Mouse (Mus musculus) kidney, embryonic 16.5 days (tissue): Measurements from ENCODE around the gene Usp32. TPM values are rescaled to one million over a fixed set of nuclear protein-coding genes. Genes with fewer than 3 reads are reported as not detected.

Source experiments
- ATAC-seq: fragments of 200-750 bp; cut with Nextera tagmentation; 2 replicates; pipeline ENCODE4 v1.8.0; 2017; ENCODE audit warnings: moderate TSS enrichment; ENCODE audit not compliant: low FRiP score, low TSS enrichment
- H3K27ac ChIP-seq: fragments of 300-500 bp; sonication (generic); 2 replicates; pipeline ENCODE4 v1.5.1; 2014; ENCODE audit warnings: low read length
- H3K27me3 ChIP-seq: fragments of 300-500 bp; sonication (generic); 2 replicates; pipeline ENCODE4 v1.6.1; 2014; ENCODE audit warnings: low read length, control low read depth, mixed read lengths; ENCODE audit not compliant: insufficient read depth
- H3K36me3 ChIP-seq: fragments of 300-500 bp; sonication (generic); 2 replicates; pipeline ENCODE4 v1.6.1; 2014; ENCODE audit warnings: low read length, control low read depth, mixed read lengths; ENCODE audit not compliant: insufficient read depth
- H3K4me1 ChIP-seq: fragments of 300-500 bp; sonication (generic); 2 replicates; pipeline ENCODE4 v1.6.1; 2014; ENCODE audit warnings: low read length, control low read depth, mixed read lengths; ENCODE audit not compliant: insufficient read depth
- H3K4me2 ChIP-seq: fragments of 300-500 bp; sonication (generic); replicated peaks from 2 replicates; pipeline ENCODE4 v1.6.1; 2014; ENCODE audit warnings: low read depth, low read length
- H3K4me3 ChIP-seq: fragments of 300-500 bp; sonication (generic); 2 replicates; pipeline ENCODE4 v1.5.1; 2014; ENCODE audit warnings: mild to moderate bottlenecking, low read length
- H3K9ac ChIP-seq: fragments of 300-500 bp; sonication (generic); replicated peaks from 2 replicates; pipeline ENCODE4 v1.6.1; 2014; ENCODE audit warnings: low read length
- H3K9me3 ChIP-seq: fragments of 300-500 bp; sonication (generic); 2 replicates; pipeline ENCODE4 v1.6.1; 2016; ENCODE audit warnings: low read length, control low read depth
- WGBS: fragments of 180-500 bp; shearing (Covaris S2); extraction: QIAGEN DNeasy Blood & Tissue Kit; methylation state at CpG from one replicate; pipeline ENCODE4 v1.1.7; 2014; 5-methylcytosine and 5-hydroxymethylcytosine counted together
- polyA plus RNA-seq: library from polyadenylated mRNA; unstranded; fragments of >200 nt; fragmentation: Nextera tagmentation; extraction: Ambion mirVana; gene quantifications from 2 replicates; pipeline ENCODE4 v1.2.1, GENCODE M21; 2015

The Usp32 gene
- polyA plus RNA-seq, 1 experiment from 2014 or later = 3.6 TPM

- Histone ChIP-seq H3K27me3 (no peaks in the 10 kb centered on the region), H3K9ac (no peak overlapping the region), H3K9me3 (no peaks in the 10 kb centered on the region), H3K4me2 (no peak overlapping the region), H3K27ac (no peak overlapping the region), H3K36me3 (peaks cover 25% of the 10 kb centered on the region), H3K4me1 (no peaks in the 10 kb centered on the region), H3K4me3 (no peak overlapping the region)
- no peak for ATAC-seq
- 83% methylated on average over 1 of the region's 1 CpGs for WGBS
Observed at GRCm38 (mm10) chr11:84995241-84995640, 144.7 kb downstream of the Usp32 start.

- H3K27ac ChIP-seq = no peak overlapping the region
- H3K9me3 ChIP-seq = no peaks in the 10 kb centered on the region
- 84% methylated on average over 1 of the region's 1 CpGs for whole genome bisulfite sequencing
- no peak for ATAC-seq
- no peak overlapping the region for H3K4me3 ChIP-seq
- no peak overlapping the region for H3K9ac ChIP-seq
- H3K4me1 ChIP-seq = no peaks in the 10 kb centered on the region
- H3K36me3 ChIP-seq = peaks cover 29% of the 10 kb centered on the region
- no peaks in the 10 kb centered on the region for H3K27me3 ChIP-seq
- no peak overlapping the region for H3K4me2 ChIP-seq
Observed at GRCm38 (mm10) chr11:84992996-84993395, 147.0 kb downstream of the Usp32 start.

GRCm38 (mm10) chr11:84988341-84988919 lies 151.5 kb downstream of the Usp32 start:
- Histone ChIP-seq H3K36me3 (peaks cover 26% of the 10 kb centered on the region), H3K27ac (no peak overlapping the region), H3K9ac (no peak overlapping the region), H3K4me1 (no peaks in the 10 kb centered on the region), H3K4me3 (no peak overlapping the region), H3K9me3 (no peaks in the 10 kb centered on the region), H3K27me3 (no peaks in the 10 kb centered on the region), H3K4me2 (no peak overlapping the region)
- ATAC-seq = no peak
- 83% methylated on average over 3 of the region's 3 CpGs for WGBS

- WGBS = 82% methylated on average over 6 of the region's 6 CpGs
- peaks cover 11% of the 10 kb centered on the region; the same call in 1 of the 2 replicates for H3K36me3 ChIP-seq
Observed at GRCm38 (mm10) chr11:84985421-84985820, 154.5 kb downstream of the Usp32 start.

GRCm38 (mm10) chr11:84980697-84981096 lies 159.3 kb downstream of the Usp32 start:
- H3K27me3 ChIP-seq = no peaks in the 10 kb centered on the region
- H3K4me3 ChIP-seq = no peak overlapping the region
- no peak for ATAC-seq
- H3K27ac ChIP-seq = no peak overlapping the region
- H3K9ac ChIP-seq = no peak overlapping the region
- 0 out of 2 replicates have a peak, but pooled peaks cover 2% of the 10 kb centered on the region for H3K36me3 ChIP-seq
- WGBS = 64% methylated on average over 2 of the region's 2 CpGs
- no peak overlapping the region for H3K4me2 ChIP-seq
- no peaks in the 10 kb centered on the region for H3K4me1 ChIP-seq
- no peaks in the 10 kb centered on the region for H3K9me3 ChIP-seq

More at GRCm38 (mm10) chr11:84985421-84985820, 154.5 kb downstream of the Usp32 start:
- no peaks in the 10 kb centered on the region for H3K27me3 ChIP-seq
- H3K4me3 ChIP-seq = no peak overlapping the region
- no peaks in the 10 kb centered on the region for H3K9me3 ChIP-seq
- H3K4me2 ChIP-seq = no peak overlapping the region
- no peaks in the 10 kb centered on the region for H3K4me1 ChIP-seq
- no peak for ATAC-seq
- H3K27ac ChIP-seq = no peak overlapping the region
- no peak overlapping the region for H3K9ac ChIP-seq

GRCm38 (mm10) chr11:84979351-84979750 lies 160.6 kb downstream of the Usp32 start:
- Histone ChIP-seq H3K9me3 (no peaks in the 10 kb centered on the region), H3K36me3 (no peaks in the 10 kb centered on the region), H3K9ac (no peak overlapping the region), H3K4me2 (no peak overlapping the region), H3K4me1 (no peaks in the 10 kb centered on the region), H3K27ac (no peak overlapping the region), H3K27me3 (no peaks in the 10 kb centered on the region), H3K4me3 (no peak overlapping the region)
- 45% methylated on average over 1 of the region's 1 CpGs for WGBS
- ATAC-seq = no peak

GRCm38 (mm10) chr11:84978113-84978512 lies 161.8 kb downstream of the Usp32 start:
- Histone ChIP-seq H3K27me3 (no peaks in the 10 kb centered on the region), H3K4me2 (no peak overlapping the region), H3K4me1 (no peaks in the 10 kb centered on the region), H3K9ac (no peak overlapping the region), H3K36me3 (no peaks in the 10 kb centered on the region), H3K9me3 (no peaks in the 10 kb centered on the region), H3K4me3 (no peak overlapping the region), H3K27ac (no peak overlapping the region)
- WGBS = 46% methylated on average over 2 of the region's 2 CpGs
- ATAC-seq = no peak

- H3K9me3 ChIP-seq = no peaks in the 10 kb centered on the region
- no peak overlapping the region for H3K4me2 ChIP-seq
- H3K27ac ChIP-seq = no peak overlapping the region
- H3K36me3 ChIP-seq = no peaks in the 10 kb centered on the region
- no peaks in the 10 kb centered on the region for H3K27me3 ChIP-seq
- H3K4me3 ChIP-seq = no peak overlapping the region
- WGBS = 80% methylated on average over 3 of the region's 3 CpGs
- no peaks in the 10 kb centered on the region for H3K4me1 ChIP-seq
- no peak overlapping the region for H3K9ac ChIP-seq
- no peak for ATAC-seq
Observed at GRCm38 (mm10) chr11:84977385-84977952, 162.5 kb downstream of the Usp32 start.

- H3K9me3 ChIP-seq = no peaks in the 10 kb centered on the region
- no peak overlapping the region for H3K9ac ChIP-seq
- no peak for ATAC-seq
- WGBS = 80% methylated on average over 3 of the region's 3 CpGs
- no peak overlapping the region for H3K27ac ChIP-seq
- no peaks in the 10 kb centered on the region for H3K36me3 ChIP-seq
- no peaks in the 10 kb centered on the region for H3K4me1 ChIP-seq
- H3K4me2 ChIP-seq = no peak overlapping the region
- no peak overlapping the region for H3K4me3 ChIP-seq
- H3K27me3 ChIP-seq = no peaks in the 10 kb centered on the region
Observed at GRCm38 (mm10) chr11:84976706-84977105, 163.3 kb downstream of the Usp32 start.

- Histone ChIP-seq H3K4me2 (no peak overlapping the region), H3K27me3 (no peaks in the 10 kb centered on the region), H3K9ac (no peak overlapping the region), H3K36me3 (no peaks in the 10 kb centered on the region), H3K4me1 (no peaks in the 10 kb centered on the region), H3K9me3 (no peaks in the 10 kb centered on the region), H3K4me3 (no peak overlapping the region), H3K27ac (no peak overlapping the region)
- WGBS = 75% methylated on average over 7 of the region's 7 CpGs
- ATAC-seq = no peak
Observed at GRCm38 (mm10) chr11:84974582-84974981, 165.4 kb downstream of the Usp32 start.
